Mouse (Mus musculus) embryo, embryonic 9.5 days (tissue): ENCODE data around the gene Fgfr1op2.
"Not testable (repeated sequence)": the region's sequence is repeated elsewhere in the genome, so short reads cannot be mapped to it uniquely, and the experiment has no call there.

Experiments used
- DNase-seq: peaks from one replicate; pipeline ENCODE4 v3.0.0-alpha.2; 2017; ENCODE audit errors: extremely low spot score

The Fgfr1op2 gene

GRCm38 (mm10) chr6:146576903-146577302 is at the start of gene Fgfr1op2:
Gene Fgfr1op2 (plus strand): TSS chr6:146577203.
- no peak for DNase-seq

- no peak for DNase-seq
Measured at GRCm38 (mm10) chr6:146527537-146527936, 49.5 kb upstream of the Fgfr1op2 start.

GRCm38 (mm10) chr6:146530363-146530762 is 46.6 kb upstream of the Fgfr1op2 start:
- no peak for DNase-seq

- DNase-seq: peak; percentile 51
Measured at GRCm38 (mm10) chr6:146530769-146531168, 46.2 kb upstream of the Fgfr1op2 start.

GRCm38 (mm10) chr6:146533146-146533545 is 43.9 kb upstream of the Fgfr1op2 start:
- no peak for DNase-seq

GRCm38 (mm10) chr6:146535501-146535900 is 41.5 kb upstream of the Fgfr1op2 start:
- DNase-seq: no peak

- DNase-seq: no peak
Measured at GRCm38 (mm10) chr6:146537111-146537510, 39.9 kb upstream of the Fgfr1op2 start.

GRCm38 (mm10) chr6:146538071-146538470 is 38.9 kb upstream of the Fgfr1op2 start:
- no peak for DNase-seq

GRCm38 (mm10) chr6:146538661-146539060 is 38.3 kb upstream of the Fgfr1op2 start:
- DNase-seq: no peak

GRCm38 (mm10) chr6:146540386-146540785 is 36.6 kb upstream of the Fgfr1op2 start:
- no peak for DNase-seq

- DNase-seq: no peak
Measured at GRCm38 (mm10) chr6:146544622-146545021, 32.4 kb upstream of the Fgfr1op2 start.

- DNase-seq: no peak
Measured at GRCm38 (mm10) chr6:146545289-146545865, 31.6 kb upstream of the Fgfr1op2 start.

GRCm38 (mm10) chr6:146550421-146550820 is 26.6 kb upstream of the Fgfr1op2 start:
- no peak for DNase-seq

- DNase-seq: no peak
Measured at GRCm38 (mm10) chr6:146551326-146551725, 25.7 kb upstream of the Fgfr1op2 start.

- DNase-seq: not testable (repeated sequence)
Measured at GRCm38 (mm10) chr6:146562461-146562860, 14.5 kb upstream of the Fgfr1op2 start.

GRCm38 (mm10) chr6:146572073-146572472 is 4.9 kb upstream of the Fgfr1op2 start:
- no peak for DNase-seq

- peak; percentile 96 for DNase-seq
Measured at GRCm38 (mm10) chr6:146577310-146578109, 507 bp downstream of the Fgfr1op2 start, which contains the start of gene Ints13. Gene Ints13 (minus strand): TSS chr6:146577835.

- no peak for DNase-seq
Measured at GRCm38 (mm10) chr6:146578111-146578531, 1.1 kb downstream of the Fgfr1op2 start.

- DNase-seq: no peak
Measured at GRCm38 (mm10) chr6:146578586-146578985, 1.6 kb downstream of the Fgfr1op2 start.

- no peak for DNase-seq
Measured at GRCm38 (mm10) chr6:146580381-146580926, 3.5 kb downstream of the Fgfr1op2 start.

GRCm38 (mm10) chr6:146583366-146584046 is 6.5 kb downstream of the Fgfr1op2 start:
- no peak for DNase-seq

GRCm38 (mm10) chr6:146585134-146585533 is 8.1 kb downstream of the Fgfr1op2 start:
- no peak for DNase-seq
